Mouse (Mus musculus) stomach, postnatal 0 days (tissue): Measurements from ENCODE around the gene Vav2.

ENCODE experiments used
- CTCF ChIP-seq: IDR thresholded peaks from 2 replicates; pipeline ENCODE4 v1.5.1; 2016; ENCODE audit warnings: antibody characterized with exemption, low read depth, mild to moderate bottlenecking, moderate library complexity
- EP300 ChIP-seq: optimal IDR thresholded peaks from 2 replicates; pipeline ENCODE3; 2016; ENCODE audit warnings: antibody characterized with exemption

GRCm38 (mm10) chr2:27215537-27215936 is 211.3 kb downstream of the Vav2 start:
- TF ChIP-seq CTCF (no peak), EP300 (no peak)
